Mouse (Mus musculus) spleen, adult 18-20 months (tissue): ENCODE data around the gene Fcgrt.
"Not testable (repeated sequence)": the region's sequence is repeated elsewhere in the genome, so short reads cannot be mapped to it uniquely, and the experiment has no call there.

Source experiments
- DNase-seq, 2 experiments: peaks; one replicate each; pipeline ENCODE4 v3.0.0; 2022; ENCODE audit warnings: mixed read lengths in 2 of 2

Gene Fcgrt

GRCm38 (mm10) chr7:45107052-45107645 is 3.5 kb upstream of the Fcgrt start:
- DNase-seq: no peak

- DNase-seq: no peak
These were observed 2.8 kb upstream of the Fcgrt start for GRCm38 (mm10) chr7:45106441-45106840.

GRCm38 (mm10) chr7:45105491-45105890 is 1.8 kb upstream of the Fcgrt start:
- no peak for DNase-seq

GRCm38 (mm10) chr7:45104941-45105340 is 1.3 kb upstream of the Fcgrt start:
- DNase-seq: no peak

- no peak for DNase-seq
These were observed 588 bp downstream of the Fcgrt start for GRCm38 (mm10) chr7:45102940-45103585.

GRCm38 (mm10) chr7:45102441-45102840 is 1.2 kb downstream of the Fcgrt start:
- no peak for DNase-seq

GRCm38 (mm10) chr7:45100046-45100445 is 3.6 kb downstream of the Fcgrt start:
- no peak for DNase-seq

- no peak for DNase-seq
These were observed 5.0 kb downstream of the Fcgrt start for GRCm38 (mm10) chr7:45098541-45099240.

GRCm38 (mm10) chr7:45097479-45097878 is 6.2 kb downstream of the Fcgrt start:
- no peak for DNase-seq

GRCm38 (mm10) chr7:45095965-45096364 is 7.7 kb downstream of the Fcgrt start:
- not testable (repeated sequence) for DNase-seq

- DNase-seq: no peak
These were observed 8.3 kb downstream of the Fcgrt start for GRCm38 (mm10) chr7:45095367-45095766.

GRCm38 (mm10) chr7:45094121-45094520 is 9.5 kb downstream of the Fcgrt start:
- DNase-seq: no peak

GRCm38 (mm10) chr7:45093516-45093905 is 10.1 kb downstream of the Fcgrt start:
- no peak for DNase-seq

GRCm38 (mm10) chr7:45092828-45093515 is 10.7 kb downstream of the Fcgrt start:
- DNase-seq: no peak

- DNase-seq: no peak
These were observed 11.6 kb downstream of the Fcgrt start, which contains the start of gene Rcn3 for GRCm38 (mm10) chr7:45092048-45092447. Rcn3 (minus strand) TSS chr7:45092221.

GRCm38 (mm10) chr7:45091001-45091990 is 12.4 kb downstream of the Fcgrt start:
- no peak for DNase-seq

GRCm38 (mm10) chr7:45090251-45090977 is 13.2 kb downstream of the Fcgrt start:
- DNase-seq: peak in 1 of 2 experiments; percentile 43

- DNase-seq: no peak
These were observed 15.1 kb downstream of the Fcgrt start for GRCm38 (mm10) chr7:45088597-45088996.

GRCm38 (mm10) chr7:45086084-45086483 is 17.6 kb downstream of the Fcgrt start:
- DNase-seq: no peak

- DNase-seq: no peak
These were observed 20.3 kb downstream of the Fcgrt start for GRCm38 (mm10) chr7:45083300-45083890.
